Comparison of ENCODE assay signal across 8 mouse cellular contexts in the genomic region with DNA sequence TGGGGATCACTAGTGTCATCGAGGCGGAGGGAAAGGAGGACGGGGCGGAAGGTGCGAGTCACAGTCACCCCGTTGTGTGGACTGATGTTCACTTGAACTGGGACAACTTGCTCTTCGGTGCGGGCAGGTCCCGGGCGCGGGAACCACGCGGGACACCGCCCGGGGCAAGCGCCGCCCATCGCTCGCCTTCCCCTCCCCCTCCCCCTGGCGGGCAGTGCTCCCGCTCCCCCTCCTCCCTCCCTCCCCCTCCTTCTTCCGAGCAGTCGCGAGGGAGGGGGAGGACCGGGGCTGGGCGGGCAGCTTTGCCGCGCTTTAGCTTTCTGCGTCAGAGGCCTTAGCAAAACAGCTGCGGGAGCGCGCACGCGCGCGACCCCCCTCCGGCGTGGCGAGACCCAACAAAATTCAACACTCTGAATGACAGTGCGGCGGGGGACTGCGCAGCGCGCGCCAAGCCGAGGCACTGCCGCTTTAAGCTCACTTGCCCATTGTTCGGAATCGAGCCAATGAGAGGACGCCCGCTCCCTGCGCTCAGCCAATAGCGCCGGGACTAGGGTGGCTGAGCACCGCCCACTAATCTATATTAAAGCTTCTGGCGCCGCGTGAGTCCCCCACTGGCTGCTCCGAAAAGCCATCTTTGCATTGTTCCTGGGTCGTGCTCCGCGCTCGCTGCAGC. TPM values are rescaled to one million over a fixed set of nuclear protein-coding genes. Genes with fewer than 3 reads are reported as not detected.
A peak's percentile ranks its signal among the peaks of the same experiment; 100 is the strongest.
DNase-seq lines count a peak whose midpoint lies in the region; ATAC-seq lines count a peak whose summit lies in the region.

A gene (plus strand): TSS at position 611 of the 673 bp plus-strand sequence.

- peak; percentile 99 for DNase-seq in MEL-GATA-1-ER (ENCODE audit: extremely low read depth, low read depth)
- peak; percentile 99 for DNase-seq in cerebellum, adult 8-10 months
- DNase-seq in forelimb bud, embryonic 11.5 days (ENCODE audit: low read depth, low spot score), result peak; percentile 100
- peak; percentile 96 for DNase-seq in layer of hippocampus, adult 9-10 months (ENCODE audit: low spot score)
- DNase-seq in ovary, postnatal 10 days (ENCODE audit: low spot score), result peak; percentile 95
- peak; percentile 100 for DNase-seq in thymus, postnatal 10 days (ENCODE audit: low spot score in 2 of 2)

- H3K9me3 ChIP-seq in lung, embryonic 16.5 days (ENCODE audit: control insufficient read depth, low read length), result no peaks in the 10 kb centered on the region

- peak; percentile 64 to 72 for ATAC-seq in hematopoietic stem cell, adult 5-6 weeks (replicated peaks in 1 of 2; ENCODE audit: insufficient read depth in 1 of 2, low FRiP score in 2 of 2, low TSS enrichment in 1 of 2, low read depth in 1 of 2, poor library complexity in 2 of 2, severe bottlenecking in 2 of 2)
- peak; percentile 92 for ATAC-seq in lung, embryonic 16.5 days (ENCODE audit: low read depth)

- H3K4me1 ChIP-seq in lung, embryonic 16.5 days (replicated peaks; ENCODE audit: control insufficient read depth, insufficient read depth, low read length), result peaks cover 48% of the 10 kb centered on the region

- peak within 1 kb of the TSS; percentile 96 for H3K4me2 ChIP-seq in lung, embryonic 16.5 days (ENCODE audit: low read depth, low read length)

- H3K36me3 ChIP-seq in lung, embryonic 16.5 days (ENCODE audit: control insufficient read depth, insufficient read depth, low read length), result peaks cover 16% of the 10 kb centered on the region

- H3K4me3 ChIP-seq in lung, embryonic 16.5 days (ENCODE audit: low read length), result peak within 1 kb of the TSS; percentile 96

- H3K27ac ChIP-seq in lung, embryonic 16.5 days (ENCODE audit: low read length), result peak within 1 kb of the TSS; percentile 100

- H3K27me3 ChIP-seq in lung, embryonic 16.5 days (ENCODE audit: control insufficient read depth, insufficient read depth, low read depth, low read length), result no peaks in the 10 kb centered on the region

- under 1% methylated on average over 51 of the region's 63 CpGs for WGBS in lung, embryonic 16.5 days

- peak within 1 kb of the TSS; percentile 100 for H3K9ac ChIP-seq in lung, embryonic 16.5 days (ENCODE audit: low read length)

RNA-seq across cellular contexts. Expression of the gene that starts here (rescaled TPM):
- 5,153 and 6,011 TPM in 2 replicates for total RNA-seq in hematopoietic stem cell, adult 5-6 weeks (2017)
- polyA plus RNA-seq in lung, embryonic 16.5 days (2015; fragmentation: Nextera tagmentation; extraction: Ambion mirVana), result 2,358 and 2,609 TPM in 2 replicates

Comparison
In these comparisons a context has a peak if more than half of its experiments do, and no peak if none do; other contexts are left out.
1. Peak in every context shown above with its lines: DNase-seq, ATAC-seq, H3K4me3 ChIP-seq and H3K27ac ChIP-seq.